Comparison of ENCODE assay signal across 14 mouse cellular contexts in the genomic region with DNA sequence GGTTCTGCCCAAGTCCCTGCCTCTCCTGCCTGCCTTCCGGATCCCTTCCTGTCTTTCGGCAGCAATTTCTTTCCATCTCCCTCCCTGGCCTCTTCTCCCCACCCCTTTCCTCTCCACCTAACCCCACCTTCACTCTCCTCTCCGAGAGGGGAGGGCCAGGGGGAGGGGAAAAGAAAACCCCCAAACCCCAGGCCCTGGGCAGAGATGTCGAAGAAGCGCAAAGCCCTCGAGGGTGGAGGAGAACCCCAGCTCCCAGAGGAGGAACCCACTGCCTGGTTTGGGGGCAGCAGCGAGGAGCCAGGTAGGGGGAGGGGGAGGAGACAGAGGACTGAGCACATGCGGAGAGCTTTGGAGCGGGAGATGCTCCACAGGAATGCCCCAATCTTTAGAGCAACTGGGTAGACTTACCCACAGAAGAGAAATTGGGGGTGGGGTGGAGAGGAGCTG. TPM values are rescaled to one million over a fixed set of nuclear protein-coding genes. Genes with fewer than 3 reads are reported as not detected.
A peak's percentile ranks its signal among the peaks of the same experiment; 100 is the strongest.
DNase-seq lines count a peak whose midpoint lies in the region; ATAC-seq and TF ChIP-seq lines count a peak whose summit lies in the region.
"Had no signal": no experiment of that assay in that cellular context is flagged by ENCODE, and none has a peak within 500 bp of the region (broad histone marks: within the 10 kb centered on the region; RNA-seq: fewer than 3 reads in every experiment).

No protein-coding gene starts in this region.

- no peak overlapping the region for H3K27ac ChIP-seq in hindbrain, postnatal 0 days
- H3K27ac ChIP-seq in hindbrain, embryonic 13.5 days, result no peak overlapping the region
- H3K27ac ChIP-seq in embryonic facial prominence, embryonic 14.5 days (replicated peaks; ENCODE audit: low read depth, low read length), result no peak overlapping the region
- H3K27ac ChIP-seq: forebrain, embryonic 15.5 days; heart, adult 2 months had no signal

- WGBS in hindbrain, postnatal 0 days, result 25% methylated on average over 8 of the region's 9 CpGs
- WGBS in hindbrain, embryonic 13.5 days, result 8% methylated on average over 9 of the region's 9 CpGs
- WGBS in embryonic facial prominence, embryonic 14.5 days, result 10% methylated on average over 9 of the region's 9 CpGs
- WGBS in lung, adult 2 months, result 21% methylated on average over 9 of the region's 9 CpGs

- H3K4me1 ChIP-seq in hindbrain, postnatal 0 days (ENCODE audit: insufficient read depth, low read length), result peaks cover 13% of the 10 kb centered on the region
- peaks cover 28% of the 10 kb centered on the region for H3K4me1 ChIP-seq in hindbrain, embryonic 13.5 days (replicated peaks)
- H3K4me1 ChIP-seq in embryonic facial prominence, embryonic 14.5 days (ENCODE audit: control insufficient read depth, insufficient read depth, low read length), result peaks cover 11% of the 10 kb centered on the region
- peaks cover 5% of the 10 kb centered on the region; the same call in 1 of the 2 replicates for H3K4me1 ChIP-seq in lung, adult 2 months (ENCODE audit: control insufficient read depth, insufficient read depth, low read length)

- no peak for TF ChIP-seq POLR2A in lung, adult 2 months (IDR thresholded peaks at IDR 0.05; ENCODE audit: borderline replicate concordance, extremely low read depth, low read depth, low read length)

- H3K36me3 ChIP-seq in hindbrain, postnatal 0 days (ENCODE audit: insufficient read depth, low read length), result no peaks in the 10 kb centered on the region
- H3K36me3 ChIP-seq in hindbrain, embryonic 13.5 days, result no peaks in the 10 kb centered on the region
- no peaks in the 10 kb centered on the region for H3K36me3 ChIP-seq in embryonic facial prominence, embryonic 14.5 days (ENCODE audit: control insufficient read depth, insufficient read depth, low read length)
- H3K36me3 ChIP-seq: forebrain, embryonic 15.5 days had no signal

- no peaks in the 10 kb centered on the region for H3K9me3 ChIP-seq in hindbrain, postnatal 0 days (ENCODE audit: low read length)
- no peaks in the 10 kb centered on the region for H3K9me3 ChIP-seq in hindbrain, embryonic 13.5 days
- H3K9me3 ChIP-seq in embryonic facial prominence, embryonic 14.5 days (ENCODE audit: control insufficient read depth, low read length), result no peaks in the 10 kb centered on the region
- H3K9me3 ChIP-seq: forebrain, embryonic 15.5 days had no signal

- H3K27me3 ChIP-seq in hindbrain, postnatal 0 days (ENCODE audit: insufficient read depth, low read length), result no peaks in the 10 kb centered on the region
- H3K27me3 ChIP-seq in hindbrain, embryonic 13.5 days, result peaks cover 57% of the 10 kb centered on the region
- peaks cover 36% of the 10 kb centered on the region for H3K27me3 ChIP-seq in embryonic facial prominence, embryonic 14.5 days (replicated peaks; ENCODE audit: control insufficient read depth, insufficient read depth, low read length)

- peak overlapping the region; percentile 52 for H3K4me3 ChIP-seq in hindbrain, postnatal 0 days (ENCODE audit: low read length)
- no peak overlapping the region for H3K4me3 ChIP-seq in hindbrain, embryonic 13.5 days
- H3K4me3 ChIP-seq in embryonic facial prominence, embryonic 14.5 days (ENCODE audit: low read depth, low read length), result peak overlapping the region; percentile 44
- no peak overlapping the region for H3K4me3 ChIP-seq in lung, adult 2 months (replicated peaks; ENCODE audit: extremely low read depth, low read depth, low read length)
- H3K4me3 ChIP-seq: heart, adult 2 months; myocyte had no signal

- no peak for DNase-seq in hindbrain, postnatal 0 days (ENCODE audit: low spot score)
- DNase-seq in right cerebral cortex, postnatal 25 days, result peak; percentile 70
- DNase-seq in right cerebral cortex, postnatal 10 days (ENCODE audit: low spot score in 2 of 2), result no peak
- DNase-seq in embryonic facial prominence, embryonic 14.5 days (ENCODE audit: low spot score), result no peak
- DNase-seq in lung, adult 2 months, result no peak
- DNase-seq in spleen, postnatal 10 days (ENCODE audit: low spot score in 2 of 2), result no peak
- DNase-seq: heart, adult 2 months; kidney, adult 11 months; lung, postnatal 10 days had no signal

- TF ChIP-seq CTCF in hindbrain, postnatal 0 days (IDR thresholded peaks at IDR 0.05; ENCODE audit: low read depth), result no peak
- TF ChIP-seq CTCF in lung, adult 2 months (IDR thresholded peaks at IDR 0.05; ENCODE audit: insufficient read depth, low read length), result no peak

- no peak for ATAC-seq in hindbrain, postnatal 0 days
- ATAC-seq in hindbrain, embryonic 13.5 days (ENCODE audit: low FRiP score), result no peak
- no peak for ATAC-seq in embryonic facial prominence, embryonic 14.5 days (ENCODE audit: low read depth)
- ATAC-seq: forebrain, embryonic 15.5 days had no signal

- peak overlapping the region; percentile 91 for H3K4me2 ChIP-seq in hindbrain, postnatal 0 days (ENCODE audit: low read depth, low read length)
- no peak overlapping the region for H3K4me2 ChIP-seq in hindbrain, embryonic 13.5 days
- peak overlapping the region; percentile 74 for H3K4me2 ChIP-seq in embryonic facial prominence, embryonic 14.5 days (ENCODE audit: low read depth, low read length)

- no peak overlapping the region for H3K9ac ChIP-seq in hindbrain, postnatal 0 days (replicated peaks; ENCODE audit: low read length)
- H3K9ac ChIP-seq in hindbrain, embryonic 13.5 days, result no peak overlapping the region
- no peak overlapping the region for H3K9ac ChIP-seq in embryonic facial prominence, embryonic 14.5 days (ENCODE audit: low read depth, low read length)
- H3K9ac ChIP-seq: forebrain, embryonic 15.5 days had no signal

RNA-seq across cellular contexts. Expression of a gene that starts 1.7 kb away (rescaled TPM):
- 37.8 and 38.5 TPM in 2 replicates for total RNA-seq in hindbrain, postnatal 0 days (2014; rRNA removed)
- polyA plus RNA-seq in hindbrain, postnatal 0 days (2015; fragmentation: Nextera tagmentation; extraction: Ambion mirVana), result 8.2 and 8.4 TPM in 2 replicates
- 12.5 and 14.5 TPM in 2 replicates for polyA plus RNA-seq in hindbrain, embryonic 13.5 days (2015; fragmentation: Nextera tagmentation; extraction: Ambion mirVana)
- 2.3 and 3.5 TPM in 2 replicates for polyA plus RNA-seq in embryonic facial prominence, embryonic 14.5 days (2014; fragmentation: Nextera tagmentation; extraction: Ambion mirVana)
- polyA plus RNA-seq in lung, adult 2 months (2012; rRNA removed), result 0.42 and 0.62 TPM in 2 replicates

RNA-seq across cellular contexts. Expression of a gene that starts 39.9 kb away (rescaled TPM):
- total RNA-seq in hindbrain, postnatal 0 days (2014; rRNA removed), result not detected in 2 replicates
- polyA plus RNA-seq in hindbrain, postnatal 0 days (2015; fragmentation: Nextera tagmentation; extraction: Ambion mirVana), result not detected in 2 replicates
- not detected in 2 replicates for polyA plus RNA-seq in hindbrain, embryonic 13.5 days (2015; fragmentation: Nextera tagmentation; extraction: Ambion mirVana)
- not detected in 2 replicates for polyA plus RNA-seq in embryonic facial prominence, embryonic 14.5 days (2014; fragmentation: Nextera tagmentation; extraction: Ambion mirVana)
- polyA plus RNA-seq in lung, adult 2 months (2012; rRNA removed), result not detected in 2 replicates
- total RNA-seq: common myeloid progenitor, adult 5-6 weeks; heart, adult 2 months had no signal
- polyA plus RNA-seq: forebrain, embryonic 15.5 days; heart, adult 2 months; myocyte; small intestine, adult 2 months had no signal

Comparison
In these comparisons a context has a peak if more than half of its experiments do, and no peak if none do; other contexts are left out.
1. H3K4me3 ChIP-seq: peak in hindbrain, postnatal 0 days (single experiment) and embryonic facial prominence, embryonic 14.5 days (single experiment); none in hindbrain, embryonic 13.5 days (single experiment) and lung, adult 2 months (single experiment).